Mouse (Mus musculus): Measurements from ENCODE around the gene Evi5. TPM values are rescaled to one million over a fixed set of nuclear protein-coding genes. Genes with fewer than 3 reads are reported as not detected.

Gene Evi5
- 55.1 and 59.4 TPM in 2 replicates for polyA plus RNA-seq (2016; fragmentation: Nextera tagmentation; extraction: Ambion mirVana)

DNA sequence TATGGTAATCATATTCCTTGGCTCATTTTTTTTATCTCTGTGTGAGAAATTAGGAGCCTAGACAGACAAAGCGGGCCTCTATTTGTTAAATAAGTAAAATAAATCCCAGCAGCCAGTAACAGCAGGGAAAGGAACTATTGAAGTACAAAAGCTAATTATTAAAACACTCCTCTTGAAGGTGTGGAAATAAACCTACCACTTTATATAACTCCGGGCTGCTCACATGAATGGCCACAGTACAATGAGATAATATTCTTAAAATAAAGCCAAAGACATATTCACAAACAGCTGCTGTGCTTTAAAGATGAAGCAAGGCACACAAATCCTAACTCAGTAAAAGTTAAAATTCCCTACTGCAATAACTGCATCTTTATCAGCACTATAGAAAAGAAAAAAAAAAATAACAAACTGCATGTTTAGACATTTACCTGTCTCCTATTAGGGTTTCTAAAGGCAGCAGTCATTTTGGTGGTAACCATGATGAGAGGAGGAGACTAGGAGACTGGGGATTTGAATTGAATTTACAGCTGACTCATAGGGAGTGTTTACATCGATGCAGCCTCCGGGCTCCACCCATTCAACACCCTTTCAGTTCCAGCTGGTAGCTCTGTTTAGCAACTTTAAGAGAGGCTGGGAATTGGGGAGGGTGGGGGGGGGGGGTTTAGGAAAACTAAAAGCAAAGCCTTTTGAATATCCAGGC is at the start of gene Evi5:
Gene Evi5, minus strand, starts transcription at position 547 of the 700 bp plus-strand sequence.
- no peaks in the 10 kb centered on the region for H3K4me1 ChIP-seq
- H3K4me3 ChIP-seq: no peak within 1 kb of the TSS
- no peaks in the 10 kb centered on the region for H3K9me3 ChIP-seq
- ATAC-seq (ENCODE audit: low FRiP score, low read depth): no peak
- H3K4me2 ChIP-seq (replicated peaks): no peak within 1 kb of the TSS
- no peaks in the 10 kb centered on the region for H3K36me3 ChIP-seq
- H3K27ac ChIP-seq: no peak within 1 kb of the TSS
- no peak within 1 kb of the TSS for H3K9ac ChIP-seq
- WGBS: 40% methylated on average over 4 of the region's 4 CpGs
- H3K27me3 ChIP-seq (replicated peaks): no peaks in the 10 kb centered on the region; the same call in 1 of the 2 replicates

DNA sequence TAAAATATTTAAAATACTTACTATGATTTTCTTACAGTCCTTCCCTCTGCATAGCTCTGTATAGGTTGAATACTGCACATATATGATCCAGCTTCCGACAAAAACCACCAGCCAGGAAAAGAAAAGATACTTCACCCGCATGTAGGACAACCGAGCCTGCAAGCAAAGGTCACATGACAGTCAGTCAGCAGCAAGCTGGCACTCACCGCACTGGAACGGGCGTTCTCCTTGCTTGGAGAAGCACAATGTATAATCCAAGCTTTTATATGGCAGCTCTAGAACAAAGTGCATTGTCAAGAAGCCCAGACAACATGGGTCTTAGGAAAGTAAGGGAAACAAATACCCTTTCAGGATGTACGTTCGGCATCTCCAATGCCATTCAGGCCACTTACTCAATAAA is 49.7 kb upstream of the Evi5 start:
- Histone ChIP-seq H3K27ac (no peak overlapping the region), H3K4me2 (replicated peaks) (no peak overlapping the region), H3K9me3 (no peaks in the 10 kb centered on the region), H3K4me3 (no peak overlapping the region), H3K4me1 (no peaks in the 10 kb centered on the region), H3K27me3 (replicated peaks) (no peaks in the 10 kb centered on the region), H3K9ac (no peak overlapping the region), H3K36me3 (no peaks in the 10 kb centered on the region)
- 81% methylated on average over 8 of the region's 8 CpGs for WGBS
- ATAC-seq (ENCODE audit: low FRiP score, low read depth): no peak

DNA sequence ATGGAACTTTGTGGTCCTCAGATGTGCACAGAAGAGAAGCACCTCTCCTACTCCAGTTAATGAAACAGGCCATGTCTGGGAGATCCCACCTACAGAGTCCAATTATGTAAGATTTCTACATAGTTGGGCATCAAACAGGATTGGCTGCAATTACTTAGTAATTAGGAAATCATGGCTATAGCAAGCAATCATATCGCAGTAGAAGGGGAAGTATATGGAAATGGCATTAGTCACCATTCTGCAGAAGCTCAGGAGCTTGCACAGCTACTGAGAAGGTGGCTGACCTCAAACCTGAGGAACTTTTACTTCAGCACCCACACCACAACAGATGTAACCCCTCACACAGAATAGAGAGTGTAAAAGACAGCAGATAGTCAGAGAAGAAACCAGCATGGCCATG is 47.9 kb upstream of the Evi5 start:
- Histone ChIP-seq H3K4me3 (no peak overlapping the region), H3K9me3 (no peaks in the 10 kb centered on the region), H3K27ac (no peak overlapping the region), H3K4me2 (replicated peaks) (no peak overlapping the region), H3K4me1 (no peaks in the 10 kb centered on the region), H3K9ac (no peak overlapping the region), H3K27me3 (replicated peaks) (no peaks in the 10 kb centered on the region), H3K36me3 (no peaks in the 10 kb centered on the region)
- WGBS: 87% methylated on average over 1 of the region's 1 CpGs
- no peak for ATAC-seq (ENCODE audit: low FRiP score, low read depth)

GRCm38 (mm10) chr5:107921400-107922252 is 46.7 kb upstream of the Evi5 start:
- no peaks in the 10 kb centered on the region for H3K36me3 ChIP-seq
- peak; percentile 66 for ATAC-seq (ENCODE audit: low FRiP score, low read depth)
- no peak overlapping the region for H3K9ac ChIP-seq
- no peak overlapping the region for H3K4me2 ChIP-seq (replicated peaks)
- no peak overlapping the region for H3K4me3 ChIP-seq
- 79% methylated on average over 2 of the region's 2 CpGs for WGBS
- H3K4me1 ChIP-seq: no peaks in the 10 kb centered on the region
- no peaks in the 10 kb centered on the region for H3K9me3 ChIP-seq
- H3K27me3 ChIP-seq (replicated peaks): no peaks in the 10 kb centered on the region
- H3K27ac ChIP-seq: no peak overlapping the region

GRCm38 (mm10) chr5:107915280-107915679 is 40.4 kb upstream of the Evi5 start:
- 28% methylated on average over 4 of the region's 4 CpGs for WGBS
- Histone ChIP-seq H3K36me3 (peaks cover under 1% of the 10 kb centered on the region; the same call in 1 of the 2 replicates), H3K4me3 (no peak overlapping the region), H3K4me1 (peaks cover 6% of the 10 kb centered on the region), H3K9ac (no peak overlapping the region), H3K27me3 (replicated peaks) (no peaks in the 10 kb centered on the region), H3K27ac (no peak overlapping the region), H3K9me3 (no peaks in the 10 kb centered on the region), H3K4me2 (replicated peaks) (no peak overlapping the region; the same call in 1 of the 2 replicates)
- ATAC-seq (ENCODE audit: low FRiP score, low read depth): peak; percentile 68

GRCm38 (mm10) chr5:107911012-107911411 is 36.1 kb upstream of the Evi5 start:
- Histone ChIP-seq H3K4me3 (no peak overlapping the region), H3K4me1 (peaks cover 6% of the 10 kb centered on the region), H3K4me2 (replicated peaks) (no peak overlapping the region), H3K27ac (no peak overlapping the region), H3K36me3 (peaks cover 39% of the 10 kb centered on the region), H3K9me3 (no peaks in the 10 kb centered on the region), H3K27me3 (replicated peaks) (no peaks in the 10 kb centered on the region), H3K9ac (no peak overlapping the region)
- WGBS: 86% methylated on average over 5 of the region's 5 CpGs
- no peak for ATAC-seq (ENCODE audit: low FRiP score, low read depth)

- Histone ChIP-seq H3K4me3 (no peak overlapping the region), H3K27me3 (replicated peaks) (no peaks in the 10 kb centered on the region), H3K9ac (no peak overlapping the region), H3K4me1 (no peaks in the 10 kb centered on the region), H3K4me2 (replicated peaks) (no peak overlapping the region), H3K27ac (no peak overlapping the region), H3K36me3 (peaks cover 47% of the 10 kb centered on the region), H3K9me3 (no peaks in the 10 kb centered on the region)
- ATAC-seq (ENCODE audit: low FRiP score, low read depth): no peak
- WGBS: 68% methylated on average over 5 of the region's 5 CpGs
Observed at GRCm38 (mm10) chr5:107910084-107910616, 35.2 kb upstream of the Evi5 start.

DNA sequence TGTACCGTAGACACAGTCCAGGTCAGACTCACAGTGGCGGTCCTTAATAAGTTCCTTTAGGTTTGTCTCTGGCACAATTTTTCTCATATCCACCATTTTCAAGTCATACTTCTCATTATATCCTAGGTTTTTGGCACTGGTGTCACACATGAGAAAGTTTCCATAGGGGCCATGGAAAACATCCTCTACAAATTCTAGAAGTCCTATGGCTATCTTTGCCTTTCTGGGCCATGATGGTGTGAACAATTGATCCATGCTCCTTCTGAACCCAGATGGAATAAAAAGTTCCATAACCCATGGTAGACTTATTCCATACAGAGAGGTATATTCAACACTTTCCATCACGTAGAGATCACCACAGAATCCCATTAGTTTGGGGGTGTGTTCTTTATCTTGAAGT is 34.8 kb upstream of the Evi5 start:
- WGBS: 88% methylated on average over 3 of the region's 3 CpGs
- H3K36me3 ChIP-seq: peaks cover 51% of the 10 kb centered on the region

GRCm38 (mm10) chr5:107908514-107909110 is 33.7 kb upstream of the Evi5 start:
- 94% methylated on average over 2 of the region's 2 CpGs for WGBS
- Histone ChIP-seq H3K27ac (no peak overlapping the region), H3K9ac (no peak overlapping the region), H3K4me1 (no peaks in the 10 kb centered on the region), H3K27me3 (replicated peaks) (no peaks in the 10 kb centered on the region), H3K4me3 (no peak overlapping the region), H3K4me2 (replicated peaks) (no peak overlapping the region), H3K9me3 (no peaks in the 10 kb centered on the region), H3K36me3 (peaks cover 61% of the 10 kb centered on the region)
- no peak for ATAC-seq (ENCODE audit: low FRiP score, low read depth)

More for the DNA sequence above, 34.8 kb upstream of the Evi5 start:
- Histone ChIP-seq H3K27me3 (replicated peaks) (no peaks in the 10 kb centered on the region), H3K4me3 (no peak overlapping the region), H3K4me2 (replicated peaks) (no peak overlapping the region), H3K9me3 (no peaks in the 10 kb centered on the region), H3K9ac (no peak overlapping the region), H3K4me1 (no peaks in the 10 kb centered on the region), H3K27ac (no peak overlapping the region)
- no peak for ATAC-seq (ENCODE audit: low FRiP score, low read depth)

DNA sequence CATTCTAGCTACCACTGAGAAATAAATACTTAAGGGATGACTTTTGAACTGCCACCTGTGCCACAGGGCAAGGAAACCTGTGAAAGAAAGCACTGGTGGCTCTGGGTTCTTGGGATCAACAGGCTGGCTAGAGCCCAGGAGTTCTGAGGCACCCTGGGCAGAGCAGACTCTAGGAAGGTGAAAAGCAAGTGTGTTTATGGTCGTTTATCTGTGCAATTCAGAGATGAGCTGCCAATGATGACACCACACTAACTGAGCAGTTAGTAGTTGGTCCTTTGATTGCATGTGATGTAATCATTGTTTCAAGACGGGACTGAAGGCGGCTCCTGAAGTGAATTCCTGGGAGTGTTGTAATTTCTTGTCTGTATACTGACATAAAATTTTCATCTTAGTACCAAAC is 29.4 kb upstream of the Evi5 start:
- Histone ChIP-seq H3K36me3 (peaks cover 61% of the 10 kb centered on the region), H3K9ac (no peak overlapping the region), H3K4me2 (replicated peaks) (no peak overlapping the region), H3K4me1 (peaks cover 8% of the 10 kb centered on the region), H3K9me3 (no peaks in the 10 kb centered on the region), H3K27me3 (replicated peaks) (no peaks in the 10 kb centered on the region), H3K4me3 (no peak overlapping the region), H3K27ac (no peak overlapping the region)
- ATAC-seq (ENCODE audit: low FRiP score, low read depth): no peak
- WGBS: 74% methylated on average over 3 of the region's 3 CpGs

DNA sequence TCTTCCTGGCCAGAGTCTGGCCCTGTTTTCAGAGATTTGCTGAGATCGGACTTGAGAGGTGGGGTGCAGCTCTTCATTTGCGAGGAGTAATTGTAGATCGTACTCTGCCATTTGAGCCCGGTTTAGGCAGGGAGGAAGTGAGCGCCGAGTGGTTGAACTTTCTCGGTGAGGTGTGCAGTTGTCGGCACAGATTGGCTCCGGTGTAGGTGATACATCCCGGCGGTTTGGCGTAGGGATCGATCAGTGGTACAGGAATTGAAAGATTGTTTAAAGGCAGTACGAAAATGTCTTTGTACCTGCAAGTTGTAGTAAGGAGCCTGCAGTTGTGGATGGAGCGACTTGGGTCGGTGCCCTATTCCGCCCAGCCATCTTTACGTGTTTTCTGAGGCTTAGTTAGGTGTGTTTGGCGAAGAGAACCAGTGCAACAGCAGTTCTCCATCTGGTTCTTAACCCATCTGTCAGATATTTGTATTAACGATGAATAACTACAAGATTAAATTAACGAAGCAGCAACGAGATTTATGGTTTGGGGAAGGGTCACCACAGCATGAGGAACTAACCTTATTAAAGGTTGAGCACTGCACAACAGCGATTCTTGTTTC is 26.2 kb upstream of the Evi5 start:
- peak; percentile 55 for ATAC-seq (ENCODE audit: low FRiP score, low read depth)
- peak overlapping the region; percentile 98 for H3K4me3 ChIP-seq
- H3K27ac ChIP-seq: peak overlapping the region; percentile 64; the same call in 1 of the 2 replicates
- no peaks in the 10 kb centered on the region for H3K27me3 ChIP-seq (replicated peaks)
- under 1% methylated on average over 23 of the region's 23 CpGs for WGBS
- peaks cover 8% of the 10 kb centered on the region for H3K4me1 ChIP-seq
- peak overlapping the region; percentile 98 for H3K9ac ChIP-seq
- H3K36me3 ChIP-seq: peaks cover 32% of the 10 kb centered on the region
- H3K9me3 ChIP-seq: no peaks in the 10 kb centered on the region
- peak overlapping the region; percentile 78 for H3K4me2 ChIP-seq (replicated peaks)
